Mouse (Mus musculus) heart, postnatal 0 days (tissue): ENCODE measurements at regions not wholly inside any gene's neighbourhood (a gene's known extent, or its start where the extent isn't known, plus 50 kb on each side); places are given as distances from the start of the nearest gene placed in this dataset.

ENCODE experiments used
- ATAC-seq: fragments of 200-750 bp; cut with Nextera tagmentation; 2 replicates; pipeline ENCODE4 v1.8.0; 2017; ENCODE audit warnings: low read depth, moderate number of reproducible peaks, moderate library complexity; ENCODE audit not compliant: insufficient read depth
- DNase-seq: peaks from one replicate; pipeline ENCODE4 v3.0.0-alpha.2; 2016; ENCODE audit warnings: low spot score
- H3K27ac ChIP-seq: fragments of 300-500 bp; sonication (generic); 2 replicates; pipeline ENCODE4 v1.5.1; 2014; ENCODE audit warnings: low read depth, mild to moderate bottlenecking
- H3K27me3 ChIP-seq: fragments of 300-500 bp; sonication (generic); 2 replicates; pipeline ENCODE4 v1.6.1; 2014; ENCODE audit warnings: low read length, mixed read lengths; ENCODE audit not compliant: control insufficient read depth, insufficient read depth
- H3K36me3 ChIP-seq: fragments of 300-500 bp; sonication (generic); replicated peaks from 2 replicates; pipeline ENCODE4 v1.6.1; 2014; ENCODE audit warnings: low read length, mixed read lengths; ENCODE audit not compliant: control insufficient read depth, insufficient read depth
- H3K4me1 ChIP-seq: fragments of 300-500 bp; sonication (generic); 2 replicates; pipeline ENCODE4 v1.6.1; 2014; ENCODE audit warnings: antibody characterized with exemption; ENCODE audit not compliant: control insufficient read depth, insufficient read depth
- H3K4me2 ChIP-seq: fragments of 300-500 bp; sonication (generic); 2 replicates; pipeline ENCODE4 v1.6.1; 2014; ENCODE audit warnings: low read depth, mild to moderate bottlenecking, low read length, moderate library complexity
- H3K4me3 ChIP-seq: fragments of 300-500 bp; sonication (generic); 2 replicates; pipeline ENCODE4 v1.5.1; 2014; ENCODE audit warnings: low read depth, low read length
- H3K9ac ChIP-seq: fragments of 300-500 bp; sonication (generic); replicated peaks from 2 replicates; pipeline ENCODE4 v1.6.1; 2014; ENCODE audit warnings: low read depth, low read length, mixed read lengths
- H3K9me3 ChIP-seq: fragments of 300-500 bp; sonication (generic); replicated peaks from 2 replicates; pipeline ENCODE4 v1.6.1; 2016; ENCODE audit warnings: low read length; ENCODE audit not compliant: control insufficient read depth
- CTCF ChIP-seq: IDR thresholded peaks from 2 replicates; pipeline ENCODE4 v1.5.1; 2016; ENCODE audit warnings: antibody characterized with exemption, control low read depth, low read depth
- EP300 ChIP-seq: IDR thresholded peaks from 2 replicates; pipeline ENCODE4 v1.6.1; 2016; ENCODE audit warnings: antibody characterized with exemption, low read depth
- WGBS: fragments of 180-500 bp; shearing (Covaris S2); extraction: QIAGEN DNeasy Blood & Tissue Kit; methylation state at CpG from one replicate; pipeline ENCODE4 v1.1.7; 2014; 5-methylcytosine and 5-hydroxymethylcytosine counted together

- 0 out of 2 replicates have a peak, but pooled peaks cover 6% of the 10 kb centered on the region for H3K4me1 ChIP-seq
- H3K27me3 ChIP-seq, result no peaks in the 10 kb centered on the region
- no peaks in the 10 kb centered on the region for H3K9me3 ChIP-seq
- 87% methylated on average over 7 of the region's 7 CpGs for WGBS
- ATAC-seq, result no peak
- no peak overlapping the region for H3K9ac ChIP-seq
- DNase-seq, result no peak
- no peak overlapping the region for H3K4me2 ChIP-seq
- H3K4me3 ChIP-seq, result no peak overlapping the region
- no peak overlapping the region for H3K27ac ChIP-seq
- no peaks in the 10 kb centered on the region for H3K36me3 ChIP-seq
- TF ChIP-seq CTCF, result no peak
- no peak for TF ChIP-seq EP300
Observed at GRCm38 (mm10) chr4:31880213-31880612, 83.7 kb upstream of the Map3k7 start.

- no peak for TF ChIP-seq CTCF
- no peak for TF ChIP-seq EP300
- 55% methylated on average over 3 of the region's 3 CpGs for WGBS
- no peaks in the 10 kb centered on the region for H3K9me3 ChIP-seq
- no peak overlapping the region for H3K9ac ChIP-seq
- DNase-seq, result no peak
- no peak overlapping the region for H3K4me2 ChIP-seq
- no peaks in the 10 kb centered on the region for H3K27me3 ChIP-seq
- no peaks in the 10 kb centered on the region for H3K4me1 ChIP-seq
- no peak overlapping the region for H3K4me3 ChIP-seq
- ATAC-seq, result no peak
- no peaks in the 10 kb centered on the region for H3K36me3 ChIP-seq
- no peak overlapping the region for H3K27ac ChIP-seq
Observed at GRCm38 (mm10) chr4:31889673-31890072, 74.2 kb upstream of the Map3k7 start.

- ATAC-seq (no peak), DNase-seq (no peak)
- H3K27ac ChIP-seq, result no peak overlapping the region
- no peak overlapping the region for H3K9ac ChIP-seq
- no peaks in the 10 kb centered on the region for H3K36me3 ChIP-seq
- 78% methylated on average over 8 of the region's 8 CpGs for WGBS
- H3K27me3 ChIP-seq, result no peaks in the 10 kb centered on the region
- H3K4me3 ChIP-seq, result no peak overlapping the region
- TF ChIP-seq EP300, result no peak
- TF ChIP-seq CTCF, result no peak
- no peaks in the 10 kb centered on the region for H3K4me1 ChIP-seq
- H3K4me2 ChIP-seq, result no peak overlapping the region
- no peaks in the 10 kb centered on the region for H3K9me3 ChIP-seq
Observed at GRCm38 (mm10) chr4:31909086-31909673, 54.7 kb upstream of the Map3k7 start.
